Mouse (Mus musculus): ENCODE data around the gene S1pr3.

S1pr3 gene

GRCm38 (mm10) chr13:51466117-51466841 lies 57.8 kb downstream of the S1pr3 start:
- no peak for TF ChIP-seq GATA4 (IDR thresholded peaks at IDR 0.05; ENCODE audit: insufficient replicate concordance, low read length)

DNA sequence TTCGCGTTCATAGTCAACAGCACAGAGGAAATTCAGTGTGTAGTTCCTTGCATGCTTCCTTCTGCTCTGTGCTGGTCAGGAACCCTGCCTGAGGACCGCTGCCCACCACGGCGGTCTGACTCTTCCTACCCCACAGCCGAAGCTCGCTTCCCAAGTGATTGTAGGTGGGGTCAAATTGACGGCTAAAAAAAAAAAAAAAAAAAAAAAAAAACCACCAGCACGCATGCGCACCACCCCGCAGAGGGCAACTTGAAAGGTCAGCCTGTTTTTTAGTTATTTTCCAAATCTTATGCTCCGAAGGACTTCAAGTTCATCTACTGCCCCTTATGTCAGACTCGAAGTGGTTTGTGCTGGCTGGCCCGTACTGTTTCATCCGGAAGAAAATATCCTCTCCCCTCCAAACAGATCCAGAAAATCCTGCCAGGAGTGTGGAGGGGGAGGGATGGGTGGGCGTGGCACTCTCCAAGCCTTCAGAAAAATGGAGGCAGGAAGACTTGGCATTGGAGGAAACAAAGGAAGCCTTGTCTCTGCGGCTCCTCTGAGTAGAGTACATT lies 60.3 kb downstream of the S1pr3 start:
- TF ChIP-seq GATA4 (IDR thresholded peaks at IDR 0.05; ENCODE audit: insufficient replicate concordance, low read length): no peak
